Mouse (Mus musculus) hematopoietic stem cell, adult 5-6 weeks (primary cell): ENCODE measurements around the gene Fbxo42. TPM values are rescaled to one million over a fixed set of nuclear protein-coding genes. Genes with fewer than 3 reads are reported as not detected.
A peak's percentile ranks its signal among the peaks of the same experiment; 100 is the strongest.

Experiments
- ATAC-seq, 2 experiments: fragments of 125-278 bp in 1 of 2; replicated peaks in 1 of 2; 2 replicates each; pipeline ENCODE4 v1.8.0; 2016 to 2017; ENCODE audit warnings: inconsistent platforms in 2 of 2, mild to moderate bottlenecking in 2 of 2, moderate number of reproducible peaks in 2 of 2, low read depth in 1 of 2, moderate TSS enrichment in 1 of 2; ENCODE audit not compliant: low FRiP score in 2 of 2, poor library complexity in 2 of 2, severe bottlenecking in 2 of 2, insufficient read depth in 1 of 2, low TSS enrichment in 1 of 2
- total RNA-seq: library from RNA; stranded (forward); fragments of 172-1452, 232-1000 nt; gene quantifications from 2 replicates; pipeline ENCODE4 v1.2.3, GENCODE M21; 2017

Fbxo42 gene
- total RNA-seq, 1 experiment from 2014 or later: 10.0 TPM

DNA sequence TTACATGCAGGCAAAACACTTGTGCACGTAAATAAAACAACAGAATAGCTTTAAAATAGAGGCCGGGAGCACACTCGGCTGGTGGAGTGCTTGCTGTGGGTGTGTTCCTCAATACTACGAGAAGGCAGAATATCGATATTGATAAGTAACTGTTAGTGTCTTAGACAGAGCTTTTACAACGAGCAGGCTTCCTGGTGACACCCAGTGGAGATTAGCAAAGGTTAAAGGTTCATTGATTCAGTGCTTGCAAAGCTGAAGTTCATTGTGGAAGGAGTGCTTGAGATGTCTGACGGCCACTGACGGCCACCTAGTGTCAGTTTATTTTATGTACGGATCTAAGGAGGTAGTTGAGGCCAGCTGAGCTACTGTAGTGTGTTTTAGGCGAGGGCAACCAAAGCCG lies 11.4 kb downstream of the Fbxo42 start:
- no peak for ATAC-seq

DNA sequence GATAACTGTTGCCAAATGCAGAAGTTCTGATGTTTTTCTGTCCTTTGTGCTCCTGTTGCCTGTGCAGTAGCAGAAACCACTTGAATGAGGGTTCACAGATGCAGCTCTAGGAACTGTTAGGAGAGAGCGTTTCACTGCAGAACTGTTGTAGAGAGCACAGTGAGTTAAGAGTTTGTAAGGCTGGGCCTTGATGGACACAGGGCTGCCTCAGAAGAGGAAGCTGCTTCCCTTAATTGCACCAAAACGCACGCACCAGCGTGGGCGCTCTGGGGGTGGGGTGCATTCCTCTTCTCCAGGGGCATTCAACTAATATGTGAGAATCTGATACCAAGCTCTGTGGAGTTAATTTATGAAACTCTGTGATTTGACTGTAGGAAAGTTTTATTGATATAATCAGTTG lies 12.0 kb downstream of the Fbxo42 start:
- peak; percentile 52 to 55; a peak in 2 of 4 replicates for ATAC-seq

DNA sequence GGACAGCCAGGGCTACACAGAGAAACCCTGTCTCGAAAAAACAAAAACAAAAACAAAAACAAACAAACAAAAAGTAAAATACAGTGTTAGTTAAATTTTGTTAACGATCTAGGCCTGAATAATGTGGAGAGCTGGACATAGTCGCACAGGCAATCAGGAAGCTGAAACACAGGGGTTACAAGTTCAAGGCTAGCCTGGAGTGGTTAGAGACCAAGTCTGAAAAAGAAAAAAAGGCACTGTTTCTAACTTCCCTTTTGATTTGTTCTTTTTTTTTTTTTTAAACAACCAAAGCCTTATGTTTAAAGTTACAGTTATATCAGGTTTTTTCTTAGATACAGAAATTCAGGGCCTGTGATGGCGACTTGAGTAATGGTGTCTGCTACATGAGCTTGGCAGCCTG lies 12.5 kb downstream of the Fbxo42 start:
- no peak for ATAC-seq

DNA sequence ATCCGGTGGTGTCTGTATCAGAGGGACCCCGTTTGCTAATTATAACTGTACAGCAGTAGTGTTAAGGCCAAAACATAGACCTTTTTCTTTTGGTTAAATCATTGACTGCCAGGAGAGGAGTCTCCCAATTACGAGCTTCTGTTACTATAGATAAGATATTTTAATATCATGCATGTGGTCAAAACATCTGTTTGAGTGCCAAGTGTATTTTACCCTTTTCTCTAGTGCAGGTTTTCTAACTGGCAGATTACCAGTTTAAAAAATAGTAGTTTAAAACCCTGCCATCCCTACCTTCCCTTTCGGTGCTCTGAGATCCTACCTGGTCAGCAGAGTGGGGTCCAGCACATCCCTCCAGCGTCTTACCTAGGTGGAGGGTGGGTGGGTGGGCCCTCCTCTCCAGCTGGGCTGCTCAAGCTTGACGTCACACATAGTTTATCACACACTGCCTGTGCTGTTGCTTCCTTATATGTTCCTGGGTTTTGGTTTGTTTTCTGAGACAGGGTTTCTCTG lies 14.0 kb downstream of the Fbxo42 start:
- ATAC-seq: peak in 1 of 2 experiments; percentile 11; a peak in 1 of 4 replicates

DNA sequence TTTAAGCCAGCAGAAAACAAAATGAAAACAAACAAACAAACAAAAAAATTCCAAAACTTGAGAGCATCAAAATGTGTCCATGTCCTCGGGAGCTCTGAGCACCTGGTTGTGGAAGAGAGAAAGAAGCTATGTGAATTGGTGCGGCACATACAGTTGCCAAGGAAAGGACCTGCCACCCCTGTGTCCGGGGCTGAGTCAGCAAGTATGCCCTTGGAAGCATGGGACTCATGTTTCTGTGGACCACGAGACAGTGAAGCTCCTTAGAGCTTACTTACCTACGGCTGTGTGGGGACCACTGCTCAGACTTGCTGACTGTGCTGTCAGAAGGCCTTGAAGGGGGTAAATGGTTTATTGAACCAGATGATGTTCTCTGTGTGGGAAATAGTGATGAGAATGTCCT lies 16.0 kb downstream of the Fbxo42 start:
- ATAC-seq: no peak

DNA sequence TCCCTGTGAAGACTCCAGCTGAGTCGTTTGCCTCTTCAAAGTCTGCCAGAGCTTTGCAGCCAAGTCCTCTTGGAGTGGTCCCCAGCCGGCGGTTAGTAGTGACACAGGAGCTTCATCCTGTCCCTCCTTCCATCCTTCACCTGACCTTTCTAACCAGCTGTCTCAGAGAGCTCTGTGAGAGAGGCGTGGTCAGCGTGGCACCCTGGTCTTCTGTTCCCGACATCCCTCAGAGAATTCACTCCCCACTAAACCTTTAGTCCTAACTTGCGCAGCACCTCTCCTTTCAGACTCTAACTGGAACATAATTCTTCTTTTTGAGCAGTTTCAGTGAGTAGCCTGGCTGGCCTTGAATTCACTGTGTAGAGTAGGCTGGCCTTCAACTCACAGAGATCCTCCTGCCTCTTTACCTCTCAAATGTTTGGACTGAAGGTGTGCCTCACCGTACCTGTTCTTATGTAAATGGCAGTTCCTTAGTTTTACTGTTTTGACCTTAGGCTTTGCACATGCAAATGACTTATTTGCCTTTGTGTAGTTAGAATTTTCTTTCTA lies 18.1 kb downstream of the Fbxo42 start:
- no peak for ATAC-seq

DNA sequence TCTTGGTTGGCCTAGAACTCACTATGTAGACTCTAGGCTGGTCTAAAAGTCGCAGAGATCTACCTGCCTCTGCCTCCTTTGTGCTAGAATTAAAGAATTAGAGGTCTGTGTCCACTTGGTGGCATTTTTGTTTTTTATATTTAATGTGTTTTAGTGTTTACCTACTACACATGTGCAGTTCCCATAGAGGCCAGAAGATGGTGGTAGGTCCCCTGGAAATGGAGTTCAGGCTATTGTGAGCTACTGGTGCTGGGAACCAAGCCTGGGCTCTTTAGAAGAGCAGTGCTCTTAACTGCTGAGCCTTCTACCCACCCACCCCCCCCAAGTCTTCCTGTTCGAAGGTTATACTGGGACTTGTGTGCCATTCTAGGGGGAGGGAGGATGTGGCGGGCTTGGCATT lies 19.4 kb downstream of the Fbxo42 start:
- no peak for ATAC-seq

DNA sequence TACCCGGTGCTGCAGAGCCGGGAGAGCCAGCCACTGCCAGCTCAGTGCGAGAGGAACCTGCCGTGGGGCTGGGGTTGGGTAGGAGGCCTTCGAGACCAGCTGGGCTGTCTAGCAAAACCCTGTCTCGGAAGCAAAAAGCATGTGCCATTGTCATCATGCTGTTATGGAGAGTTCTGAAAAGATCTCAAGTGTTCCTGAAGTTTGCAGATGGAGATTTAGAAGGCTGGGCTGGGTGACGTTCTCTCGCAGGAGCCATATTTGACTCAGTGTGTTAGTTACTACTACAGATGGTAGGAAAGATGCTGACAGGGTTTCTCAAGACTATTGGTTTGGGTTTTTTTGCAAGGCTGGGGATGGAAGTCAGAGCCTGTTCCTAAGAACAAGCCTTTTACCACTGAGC lies 24.4 kb downstream of the Fbxo42 start:
- no peak for ATAC-seq

DNA sequence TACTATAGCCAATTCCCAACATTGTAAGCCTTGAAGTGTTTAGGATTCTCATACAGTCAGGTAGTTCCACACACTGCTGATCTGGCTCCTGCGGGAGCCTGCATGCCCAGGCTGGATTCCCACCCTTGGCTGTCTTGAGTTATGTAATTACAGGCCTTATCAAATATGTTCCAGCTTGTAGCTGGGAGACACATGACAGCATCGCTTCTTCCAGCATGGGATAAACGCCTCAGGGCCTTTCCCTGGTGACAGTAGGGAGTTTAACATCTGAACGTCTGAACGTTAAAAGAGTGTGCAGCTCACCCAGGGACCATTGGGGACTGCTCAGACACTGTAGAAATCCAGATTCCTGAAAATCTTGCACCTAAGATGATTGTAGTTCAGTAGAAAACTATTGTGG lies 28.1 kb downstream of the Fbxo42 start:
- no peak for ATAC-seq

DNA sequence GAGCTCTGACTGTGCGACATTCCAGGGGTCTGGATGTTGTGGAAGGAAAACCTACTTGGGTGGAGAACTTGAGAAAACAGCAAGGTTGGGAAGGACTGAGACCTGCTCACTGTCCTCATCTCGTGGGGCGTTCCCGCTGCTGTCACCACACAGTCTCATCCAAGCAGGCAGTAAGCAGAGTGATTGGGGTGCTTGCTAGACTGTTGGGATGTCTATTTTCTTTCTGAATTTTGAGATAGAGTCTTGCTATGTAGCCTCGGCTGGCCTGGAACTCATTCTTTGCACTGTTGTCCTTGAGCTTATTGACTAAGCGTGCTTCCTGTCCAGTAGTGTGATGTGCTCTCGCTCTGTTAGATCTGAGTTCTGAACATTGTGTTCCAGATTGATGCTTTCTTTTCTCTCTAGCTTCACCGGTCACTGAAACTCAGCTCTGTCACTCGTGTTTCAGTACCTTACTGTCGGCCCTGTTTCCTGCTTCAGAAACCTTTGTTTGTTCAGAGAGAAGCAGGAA lies 28.7 kb downstream of the Fbxo42 start:
- ATAC-seq: no peak

DNA sequence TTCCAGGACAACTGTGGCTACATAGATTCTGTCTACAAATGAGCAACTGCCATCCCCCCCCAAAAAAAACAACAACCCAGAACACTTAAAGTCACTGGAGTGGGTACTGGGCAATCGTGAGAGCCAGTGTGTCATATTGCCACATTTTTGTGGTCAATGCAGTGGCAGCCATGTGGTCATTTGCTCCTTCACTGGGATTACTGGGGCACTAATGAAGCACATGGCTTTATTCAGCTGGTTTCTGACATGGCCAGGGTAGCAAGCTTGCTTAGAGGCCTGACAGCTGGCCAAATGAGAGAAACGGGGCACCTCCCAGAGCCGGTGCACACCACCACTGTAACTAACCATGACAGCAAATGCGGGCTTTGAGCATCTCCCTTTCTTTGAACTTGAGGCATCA lies 30.8 kb downstream of the Fbxo42 start:
- no peak for ATAC-seq

DNA sequence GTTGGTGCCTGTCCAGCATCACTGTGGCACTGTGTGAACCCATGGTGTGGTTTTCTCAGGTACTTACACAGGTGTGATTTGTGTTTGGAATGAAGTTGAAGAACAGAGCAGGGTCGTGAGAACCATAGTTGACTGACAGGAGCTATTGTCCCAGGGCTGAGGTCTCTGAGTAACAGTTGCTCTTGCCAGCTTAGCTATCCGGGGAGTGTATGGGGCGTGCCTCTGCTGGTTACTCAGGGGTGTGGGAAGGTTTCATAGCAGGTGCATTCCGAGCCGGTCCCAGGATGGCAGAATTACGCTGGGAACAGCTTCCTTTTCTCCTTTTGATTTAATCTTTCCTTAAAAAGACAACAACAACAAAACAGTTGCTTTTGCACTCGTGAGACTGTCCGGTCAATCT lies 33.1 kb downstream of the Fbxo42 start:
- ATAC-seq: no peak

DNA sequence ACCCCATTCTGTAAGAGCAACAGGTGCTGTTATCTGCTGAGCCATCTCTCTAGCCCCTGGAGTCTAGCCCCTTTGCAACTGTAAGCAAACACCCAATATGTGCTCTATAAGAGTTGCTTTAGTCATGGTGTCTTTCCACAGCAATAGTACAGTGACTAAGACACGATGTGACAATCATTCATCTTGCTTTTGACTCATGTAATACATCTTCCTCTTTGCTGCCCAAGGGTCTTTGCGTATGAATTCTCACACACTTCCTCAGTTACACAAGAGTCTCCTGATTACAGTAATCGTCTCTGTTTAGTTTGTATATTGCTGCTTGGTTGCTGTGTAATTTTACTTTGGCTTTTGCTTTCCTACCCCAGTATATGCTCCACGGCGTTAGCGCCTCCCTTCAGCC lies 34.3 kb downstream of the Fbxo42 start:
- peak; percentile 59 to 63; a peak in 3 of 4 replicates for ATAC-seq

DNA sequence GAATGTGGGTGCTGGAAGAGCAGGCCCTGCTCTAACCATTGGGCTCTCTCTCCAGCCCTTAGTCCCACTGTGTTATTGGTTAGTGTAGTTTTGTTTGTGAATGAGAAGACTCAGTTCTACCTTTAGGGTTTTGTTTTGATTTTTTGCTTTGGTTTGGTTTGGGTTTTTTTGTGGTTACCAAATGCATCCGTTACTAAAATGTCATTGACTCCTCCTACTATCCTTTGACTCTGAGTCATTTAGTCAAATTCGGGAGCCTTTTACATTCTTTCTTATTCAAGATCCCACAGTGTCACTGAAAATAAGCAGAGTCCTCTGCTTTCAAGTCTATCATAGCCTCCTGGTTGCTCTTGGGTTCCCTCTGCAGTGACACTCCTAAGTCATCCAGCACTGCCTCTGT lies 36.2 kb downstream of the Fbxo42 start:
- ATAC-seq: no peak

DNA sequence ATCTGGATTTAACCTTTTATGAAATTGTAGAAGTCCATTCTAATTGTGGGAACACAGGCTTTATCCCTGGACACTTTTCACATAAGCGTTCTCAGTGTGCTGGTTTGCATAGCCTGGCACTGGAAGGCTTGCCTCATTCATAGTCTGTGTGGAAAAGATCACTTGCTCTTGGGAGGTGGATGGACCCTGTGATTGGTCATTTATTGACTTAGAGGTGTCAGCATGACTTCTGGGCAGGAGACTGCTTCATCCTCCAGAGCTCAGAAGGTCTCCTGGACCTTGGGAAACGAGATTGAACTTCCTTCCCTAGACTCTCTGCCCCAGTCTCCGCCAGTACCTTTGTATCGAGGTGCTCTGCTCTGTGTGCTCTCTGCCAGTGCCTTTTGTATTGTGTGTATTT lies 36.7 kb downstream of the Fbxo42 start:
- ATAC-seq: no peak

DNA sequence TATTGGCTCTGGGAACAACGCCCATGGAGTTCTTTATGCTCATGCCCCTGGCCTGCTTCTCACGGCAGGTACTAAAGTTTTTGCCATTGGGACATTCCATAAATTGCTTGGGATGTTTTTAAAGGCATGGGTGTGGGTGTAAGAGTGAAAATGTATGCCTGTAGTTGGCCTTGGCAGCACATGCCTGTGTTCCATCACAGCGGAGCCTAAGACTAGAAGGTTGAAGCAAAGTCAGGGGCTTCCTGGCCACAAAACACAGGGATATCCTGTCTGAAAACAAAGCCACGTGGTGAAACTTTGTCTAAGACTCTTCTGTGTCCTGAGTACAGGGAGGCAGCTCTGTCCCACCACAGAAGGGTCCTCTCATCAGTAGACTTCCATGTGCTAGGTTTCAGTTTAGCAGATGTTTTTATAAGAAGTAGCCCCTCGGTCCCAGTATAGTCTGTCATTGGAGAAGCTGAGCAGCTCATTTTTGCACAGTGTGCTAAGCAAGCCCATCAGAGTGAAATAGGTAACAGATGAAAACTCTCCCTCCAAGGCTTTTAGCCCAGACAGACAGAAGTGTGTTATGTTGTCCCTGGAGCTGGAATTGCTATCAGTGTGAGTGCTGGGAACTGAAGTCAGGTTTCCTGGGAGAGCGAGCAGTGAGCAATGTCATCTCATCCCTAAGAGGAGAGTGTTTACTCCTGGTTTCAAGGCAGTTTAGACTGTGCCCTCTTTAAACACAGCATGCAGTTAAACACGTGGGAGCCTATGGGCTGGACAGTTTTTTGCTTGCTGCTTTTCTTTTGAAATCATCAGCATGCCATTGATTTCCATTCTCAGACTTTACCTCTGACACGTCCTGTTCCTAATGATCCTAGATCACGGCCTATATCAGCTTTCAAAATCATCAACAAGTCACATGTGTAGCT lies 39.5 kb downstream of the Fbxo42 start:
- ATAC-seq: no peak

DNA sequence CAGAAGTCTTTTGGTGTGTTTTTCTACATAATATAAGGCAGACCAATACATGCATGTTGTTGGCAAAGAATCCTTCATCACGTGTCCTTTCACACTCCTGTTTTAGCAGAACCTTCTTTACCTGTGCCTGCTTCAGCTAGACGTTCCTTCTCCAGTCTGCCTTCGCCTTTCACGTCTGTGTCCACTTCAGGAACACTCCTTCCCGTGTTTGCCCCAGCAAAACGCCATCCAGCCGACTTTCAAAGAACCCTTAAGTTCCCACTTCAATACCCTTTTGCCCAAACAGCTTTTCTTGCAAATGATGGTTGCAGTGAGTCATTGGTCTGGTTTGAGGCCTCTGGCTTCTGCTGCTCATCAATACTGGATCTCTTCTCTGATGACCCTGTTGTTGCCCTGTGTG lies 43.6 kb downstream of the Fbxo42 start:
- no peak for ATAC-seq

DNA sequence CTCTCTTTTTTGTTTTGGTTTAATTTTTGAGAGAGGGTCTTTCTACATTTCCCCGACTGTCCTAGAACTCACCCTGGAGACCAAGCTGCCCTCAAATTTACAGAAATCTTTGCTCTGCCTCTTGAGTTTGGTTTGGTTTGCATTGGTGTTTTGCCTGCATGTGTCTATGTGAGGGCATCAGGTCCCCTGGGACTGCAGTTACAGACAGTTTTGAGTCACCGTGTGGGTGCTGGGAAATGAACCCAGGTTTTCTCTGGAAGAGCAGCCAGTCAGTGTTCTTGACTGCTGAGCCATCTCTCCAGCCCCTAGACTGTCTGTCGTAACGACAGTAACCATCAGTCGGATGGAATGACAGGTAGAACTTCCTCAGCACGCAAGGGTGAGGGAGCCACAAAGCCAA lies 46.8 kb downstream of the Fbxo42 start:
- ATAC-seq: no peak
